Mouse (Mus musculus) bone marrow macrophage, adult 2 months (primary cell): Measurements from ENCODE around the gene Ddx42.

Source experiments
- CTCF ChIP-seq: IDR thresholded peaks from 2 replicates; pipeline ENCODE4 v1.5.1; 2012; ENCODE audit warnings: low read depth, mild to moderate bottlenecking, low read length, moderate library complexity
- POLR2A ChIP-seq: IDR thresholded peaks from 2 replicates; pipeline ENCODE4 v1.6.1; 2012; ENCODE audit warnings: mild to moderate bottlenecking, low read depth, low read length, borderline replicate concordance

DNA sequence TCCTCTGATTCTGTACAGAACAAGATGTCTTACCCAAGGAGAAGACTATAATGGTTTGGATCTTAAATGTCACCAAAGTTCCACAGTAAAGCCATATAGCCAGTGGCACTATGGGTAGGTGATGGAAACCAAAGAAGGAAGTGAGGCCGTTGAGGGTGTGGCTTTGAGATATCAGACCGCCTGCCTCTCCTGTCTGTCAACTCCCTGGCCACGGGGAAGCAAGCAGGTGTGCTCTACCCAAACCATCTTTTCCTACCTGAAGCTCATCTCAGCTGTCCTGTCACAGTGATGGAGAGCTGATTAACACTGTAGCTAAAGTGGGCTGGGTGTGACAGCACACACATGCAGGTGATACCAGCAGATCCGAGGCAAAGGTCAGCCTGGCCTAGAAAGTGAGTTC, 18.4 kb upstream of the Ddx42 start:
- TF ChIP-seq CTCF (no peak), POLR2A (no peak)
